Mouse (Mus musculus): ENCODE measurements around the gene Slc38a1.
"Not testable (repeated sequence)": the region's sequence is repeated elsewhere in the genome, so short reads cannot be mapped to it uniquely, and the experiment has no call there.

Slc38a1 gene

DNA sequence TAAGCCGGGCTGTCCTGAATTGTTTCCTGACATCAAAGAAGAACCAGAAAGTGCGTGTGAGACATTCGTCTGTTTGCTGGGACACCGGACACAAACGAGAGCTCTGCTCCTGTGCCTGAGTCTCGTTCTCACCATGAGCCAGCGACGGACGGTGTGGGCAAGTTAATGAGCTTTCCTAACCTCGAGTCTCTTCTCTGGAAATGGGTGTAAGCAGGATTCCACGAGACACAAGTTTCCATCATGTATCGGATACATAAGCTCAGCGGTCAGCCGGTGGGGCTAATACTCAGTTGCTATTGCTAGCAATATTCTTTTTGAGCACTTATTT is 15.5 kb upstream of the Slc38a1 start:
- DNase-seq (ENCODE audit: low spot score), result no peak

DNA sequence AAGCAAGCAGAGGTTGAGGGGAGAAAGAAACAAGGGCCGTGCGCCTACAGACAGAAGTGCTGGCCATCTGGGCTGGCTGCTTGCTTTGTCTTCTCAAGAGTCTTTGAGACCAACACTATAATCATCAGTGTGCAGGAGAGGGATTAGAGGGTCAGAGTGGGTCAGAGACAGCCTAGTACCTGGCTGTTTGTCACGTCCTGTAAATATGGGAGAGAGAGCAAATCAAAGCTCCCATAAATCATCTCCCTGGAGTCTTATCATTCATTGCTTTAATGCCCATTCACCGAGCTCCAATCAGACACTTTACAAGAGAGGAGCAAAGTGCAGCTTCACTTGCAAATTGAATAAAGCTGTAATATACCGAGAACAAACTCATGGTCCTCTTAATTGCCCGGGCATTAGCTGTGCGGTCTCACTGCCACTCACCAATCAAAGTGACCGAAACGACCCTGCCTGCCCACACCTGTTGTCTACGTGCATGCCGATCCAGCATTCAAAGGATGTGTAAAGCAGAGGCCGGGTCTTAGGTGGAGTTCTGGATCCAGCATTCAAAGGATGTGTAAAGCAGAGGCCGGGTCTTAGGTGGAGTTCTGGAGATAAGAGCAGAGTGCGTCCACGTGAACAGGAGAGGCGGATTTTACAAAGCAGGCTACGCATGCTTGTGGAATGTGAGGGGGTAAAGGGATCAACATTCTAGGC is 15.0 kb upstream of the Slc38a1 start:
- no peak for DNase-seq (ENCODE audit: low spot score)

DNA sequence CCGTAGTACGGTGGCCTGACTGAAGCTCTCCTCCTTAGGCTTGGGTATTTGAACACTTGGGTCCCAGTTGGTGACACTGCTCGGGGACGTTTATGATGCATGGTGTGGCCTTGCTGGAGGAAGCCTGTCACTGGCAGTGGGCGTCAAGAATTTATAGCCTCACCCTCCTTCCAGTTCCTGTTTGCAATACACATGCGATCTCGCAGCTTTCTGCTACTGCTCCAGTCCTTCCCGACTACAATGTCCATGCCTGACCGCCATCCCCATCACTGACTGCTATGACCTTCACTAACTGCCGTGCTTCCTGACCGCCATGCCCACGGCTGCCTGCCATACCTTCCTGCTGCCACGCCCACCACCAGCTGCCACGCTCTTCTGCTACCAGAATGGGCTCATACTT is 12.8 kb upstream of the Slc38a1 start:
- no peak for DNase-seq (ENCODE audit: low spot score)

DNA sequence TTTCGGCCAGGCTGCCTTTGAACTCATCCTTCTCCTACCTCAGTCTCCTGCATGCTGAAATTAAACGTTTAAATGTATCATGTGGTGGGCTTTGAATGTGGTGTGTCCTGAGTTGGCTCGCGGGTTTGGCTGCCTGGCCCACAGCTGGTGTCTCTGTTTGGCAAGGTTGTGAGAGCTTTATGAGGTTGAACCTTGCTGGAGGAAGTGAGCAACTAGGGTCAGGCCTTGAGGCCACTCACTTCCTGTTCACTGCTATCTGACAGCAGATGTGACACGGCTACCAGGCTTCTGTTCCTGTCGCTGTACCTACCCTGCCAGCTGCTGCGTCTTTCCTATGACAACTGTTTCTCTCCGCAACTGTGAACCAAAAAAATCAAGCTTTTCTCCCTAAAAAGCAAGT is 12.0 kb upstream of the Slc38a1 start:
- DNase-seq (ENCODE audit: low spot score), result no peak

DNA sequence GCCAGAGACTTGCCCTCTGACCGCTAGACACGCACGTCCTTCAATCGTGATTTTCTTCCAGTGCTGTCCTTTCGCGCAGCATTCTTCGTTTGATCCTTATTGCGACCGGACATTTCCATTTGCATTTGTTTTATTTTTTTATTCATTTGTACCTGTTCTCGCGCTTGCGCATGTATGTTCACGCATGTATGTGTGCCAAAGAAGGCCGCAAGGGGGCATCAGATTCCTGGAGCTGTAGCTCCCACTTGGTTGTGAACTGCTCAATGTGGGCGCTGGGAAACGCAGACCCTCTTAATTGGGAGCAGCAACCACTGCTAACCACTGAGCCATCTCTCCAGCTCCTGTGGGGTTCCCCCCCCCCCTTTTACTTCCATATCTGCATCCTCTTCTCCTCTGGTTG is 10.3 kb upstream of the Slc38a1 start:
- DNase-seq (ENCODE audit: low spot score), result no peak

DNA sequence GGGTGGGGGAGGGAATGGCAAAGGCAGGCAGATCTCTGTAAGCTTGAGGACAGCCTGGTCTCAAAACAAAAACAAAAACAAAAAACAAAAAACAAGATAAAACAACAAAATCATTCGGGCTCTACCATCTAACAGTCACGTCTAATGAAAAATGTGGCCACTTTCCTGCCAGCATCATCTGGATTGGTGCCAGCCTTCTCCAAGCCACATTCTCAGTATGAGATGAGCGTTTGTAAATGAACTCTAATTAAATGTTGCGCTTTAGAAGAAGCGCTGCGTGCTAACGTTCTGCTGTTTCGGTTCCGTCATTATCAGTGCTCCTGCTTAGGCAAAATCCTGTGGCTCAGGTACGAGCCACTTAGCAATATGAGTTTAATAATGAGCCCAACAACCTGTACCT is 9.8 kb upstream of the Slc38a1 start:
- DNase-seq (ENCODE audit: low spot score), result no peak

DNA sequence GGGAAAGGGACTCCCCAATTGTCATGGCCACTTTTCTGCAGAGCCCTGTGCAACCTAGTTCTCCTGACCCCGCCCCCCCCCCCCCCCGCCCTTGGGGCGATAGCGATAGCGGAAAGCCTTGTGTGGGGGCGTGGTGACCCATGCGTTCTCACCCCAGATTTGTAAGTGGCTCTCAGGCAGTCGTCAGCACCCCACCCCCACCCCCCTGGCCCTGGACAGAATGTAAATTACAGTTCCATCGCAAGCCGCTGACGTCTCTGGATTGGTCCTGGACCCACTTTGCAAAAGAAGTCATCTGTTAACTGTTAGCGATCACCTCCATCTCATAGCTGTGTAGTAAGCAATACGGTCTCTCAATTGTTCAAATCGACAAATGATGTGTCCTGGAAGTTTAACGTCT is 4.7 kb upstream of the Slc38a1 start:
- DNase-seq (ENCODE audit: low spot score), result no peak

DNA sequence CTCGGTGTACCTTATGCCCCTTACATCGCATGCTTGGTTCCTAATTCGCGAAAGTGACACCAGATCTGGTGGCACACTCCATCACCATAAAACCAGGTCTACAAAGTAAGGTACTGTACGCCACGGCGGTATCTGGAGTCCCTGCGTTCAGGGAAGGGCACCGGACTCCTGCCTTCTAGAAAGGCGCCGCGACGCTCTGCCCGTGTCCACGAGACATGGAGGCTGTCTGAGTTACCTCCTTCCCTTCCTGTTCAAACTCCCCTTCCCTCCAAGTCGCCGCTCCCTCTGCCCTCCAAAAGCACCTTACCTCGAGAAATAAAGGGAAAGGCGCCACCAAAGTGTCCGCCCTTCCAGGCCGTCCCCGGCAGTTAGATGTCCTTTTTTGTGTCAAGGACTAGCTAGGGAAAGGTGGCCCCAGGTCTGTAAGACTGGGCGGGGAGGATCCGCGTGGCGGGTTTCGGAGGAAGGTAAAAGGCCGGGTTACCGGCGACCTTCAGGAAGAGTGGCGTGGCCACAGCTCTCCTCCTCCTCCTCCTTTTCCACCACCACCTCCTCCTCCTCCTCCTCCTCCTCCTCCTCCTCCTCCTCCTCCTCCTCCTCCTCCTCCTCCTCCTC is 785 bp downstream of the Slc38a1 start:
- no peak for DNase-seq (ENCODE audit: low spot score)

DNA sequence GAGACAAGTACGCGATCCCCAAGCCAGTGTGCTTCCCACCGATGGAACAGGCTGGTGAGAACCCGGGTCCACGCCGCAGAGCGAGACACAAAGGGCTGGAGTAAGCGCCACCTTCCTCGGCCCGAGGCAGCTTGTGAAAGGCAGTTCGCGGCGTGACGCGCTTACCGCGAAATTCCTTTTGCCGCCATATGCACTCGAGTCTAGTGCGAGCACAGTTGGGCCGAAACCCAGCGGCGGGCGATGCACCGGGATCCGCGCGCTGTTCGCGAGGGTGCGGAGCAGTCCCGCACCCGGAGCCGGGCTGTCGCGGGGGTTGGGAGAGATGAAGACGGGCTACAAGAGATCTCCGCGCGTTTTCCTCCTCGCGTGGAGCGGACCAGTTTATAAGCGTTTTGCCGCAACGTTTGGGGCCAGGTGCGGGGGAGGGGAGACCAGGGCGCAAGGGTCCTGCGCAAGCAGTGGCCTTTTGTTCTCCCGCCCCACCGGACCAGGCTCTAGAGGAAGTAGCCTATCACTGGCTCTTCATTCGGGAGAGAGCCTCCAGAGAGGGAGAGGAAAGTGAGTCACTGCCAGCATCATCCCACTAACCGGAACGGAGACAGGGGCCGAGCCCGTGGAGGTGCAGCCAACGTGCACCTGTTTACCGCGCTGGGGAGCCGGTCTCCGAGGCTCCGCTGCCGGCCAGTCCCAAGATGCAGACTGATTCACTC is 1.4 kb downstream of the Slc38a1 start:
- DNase-seq (ENCODE audit: low spot score), result peak; percentile 31

DNA sequence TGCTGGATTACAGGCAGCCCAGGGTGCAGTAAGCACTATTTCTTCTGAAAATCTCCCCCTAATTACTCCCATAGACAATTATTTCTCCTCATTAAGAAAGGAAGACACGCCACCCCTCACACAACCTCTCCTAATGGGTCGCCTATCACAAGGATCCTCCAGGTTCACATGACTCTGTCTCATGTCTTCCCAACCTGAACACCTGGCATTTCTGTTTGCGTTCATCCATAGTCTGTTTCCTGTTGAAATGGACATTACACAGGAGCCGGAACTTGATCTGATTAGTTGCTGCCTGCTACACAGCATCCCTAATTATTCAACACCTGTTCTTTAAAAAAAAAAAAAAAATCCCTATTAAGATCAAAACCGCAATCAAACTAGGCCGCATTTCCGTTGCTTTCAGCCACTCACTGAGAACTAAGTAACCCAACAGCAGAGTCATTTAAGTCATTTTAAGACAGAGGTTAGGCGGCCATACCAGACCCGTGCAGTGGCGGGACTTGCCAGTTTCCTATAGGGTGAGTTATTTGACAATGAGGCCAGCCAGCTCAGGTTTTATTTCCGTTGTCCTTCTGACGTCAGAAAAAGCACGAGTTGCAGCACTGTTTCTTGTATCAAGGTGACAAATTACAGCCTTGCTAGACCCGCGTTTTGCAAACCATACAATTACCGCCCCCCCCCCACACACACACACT is 2.3 kb downstream of the Slc38a1 start:
- DNase-seq (ENCODE audit: low spot score), result no peak

DNA sequence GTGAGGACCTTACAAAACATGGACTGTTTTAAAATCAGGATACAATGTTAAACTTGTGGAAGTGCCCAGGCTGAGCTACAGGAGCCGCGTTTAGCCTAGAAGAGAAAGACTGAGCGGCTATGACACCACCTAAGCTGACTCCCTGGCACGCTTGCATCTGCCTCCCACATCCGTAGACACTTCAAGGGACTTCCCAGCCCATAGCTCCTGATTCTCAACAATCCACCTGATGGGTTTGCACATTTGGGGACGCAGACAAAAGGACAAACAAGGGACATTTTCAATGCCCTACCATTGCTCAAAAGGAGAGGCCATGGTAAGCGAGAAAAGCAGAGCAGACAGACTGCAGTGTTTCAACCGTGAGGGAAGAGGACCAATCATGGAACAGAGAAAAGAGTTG is 3.1 kb downstream of the Slc38a1 start:
- no peak for DNase-seq (ENCODE audit: low spot score)

DNA sequence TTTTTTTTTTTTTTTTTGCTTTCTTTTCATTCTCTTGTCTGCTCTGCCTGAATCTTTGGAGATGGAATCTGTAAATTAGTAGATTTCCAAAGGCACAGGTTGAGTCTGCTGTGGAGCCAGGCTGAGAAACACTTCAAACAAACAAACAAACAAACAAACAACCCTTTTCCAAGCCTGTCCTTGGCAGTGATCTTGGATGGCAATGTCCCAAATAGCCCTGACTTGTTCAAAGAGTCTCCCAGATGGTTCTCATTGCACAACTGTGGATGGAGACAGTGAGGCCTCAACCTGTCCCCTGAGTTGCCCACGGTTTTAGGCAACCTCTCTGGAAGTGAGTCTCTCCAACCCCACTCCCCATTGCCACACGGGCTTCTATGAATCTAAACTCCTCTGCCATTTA is 4.1 kb downstream of the Slc38a1 start:
- no peak for DNase-seq (ENCODE audit: low spot score)

DNA sequence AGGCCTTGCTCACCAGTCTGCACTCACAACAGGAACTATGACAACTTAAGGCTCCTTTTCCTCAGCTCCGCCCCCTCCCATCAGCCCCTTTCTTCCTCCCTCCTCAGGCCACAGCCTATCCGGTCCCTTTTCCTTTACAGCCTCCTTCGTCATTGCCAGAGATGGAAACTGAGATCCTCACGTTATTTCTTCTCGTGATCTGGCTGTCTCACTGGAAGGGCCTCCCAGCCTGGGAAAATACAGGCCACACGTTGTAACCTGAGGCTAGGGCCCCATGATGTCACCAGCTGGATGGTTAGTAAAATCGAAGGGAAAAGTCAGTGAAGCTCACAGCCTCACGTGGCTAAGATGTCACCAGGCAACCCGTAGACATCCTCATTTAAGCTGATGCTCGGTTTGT is 4.5 kb downstream of the Slc38a1 start:
- no peak for DNase-seq (ENCODE audit: low spot score)

DNA sequence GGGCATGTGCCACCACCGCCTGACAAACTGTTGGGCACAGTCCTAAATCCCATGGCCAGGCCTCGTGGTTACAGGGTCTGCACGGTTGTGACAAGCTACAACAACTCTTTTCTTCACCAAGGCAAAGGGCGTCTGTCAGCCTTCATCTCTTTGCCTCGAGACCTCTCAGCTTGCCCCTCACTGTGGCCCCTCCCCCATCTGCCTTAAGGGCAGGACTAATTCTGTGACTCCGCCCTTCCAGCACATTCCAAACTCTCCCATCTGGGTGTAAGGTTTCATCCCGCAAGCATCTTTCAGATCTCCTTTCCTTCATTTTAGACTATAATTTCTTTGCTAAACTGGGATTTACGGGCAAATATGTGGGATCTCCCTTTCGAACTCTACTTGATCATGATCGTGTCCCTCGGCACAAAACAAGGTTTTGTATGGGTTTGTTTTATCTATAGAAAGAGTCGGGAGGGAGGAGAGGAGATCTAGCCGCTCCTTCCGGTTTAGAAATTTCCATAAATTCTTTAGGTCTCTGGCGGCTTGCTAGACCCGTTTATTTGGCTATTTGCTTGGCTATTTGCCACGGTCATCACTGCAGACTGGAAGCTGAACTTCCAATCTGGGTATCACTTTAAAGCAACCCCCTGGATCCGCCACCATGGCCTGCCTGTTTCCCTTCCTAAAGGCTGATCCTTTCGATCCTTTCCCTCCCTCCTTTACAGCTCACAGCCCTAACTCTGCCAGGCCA is 7.9 kb downstream of the Slc38a1 start:
- DNase-seq (ENCODE audit: low spot score), result no peak

DNA sequence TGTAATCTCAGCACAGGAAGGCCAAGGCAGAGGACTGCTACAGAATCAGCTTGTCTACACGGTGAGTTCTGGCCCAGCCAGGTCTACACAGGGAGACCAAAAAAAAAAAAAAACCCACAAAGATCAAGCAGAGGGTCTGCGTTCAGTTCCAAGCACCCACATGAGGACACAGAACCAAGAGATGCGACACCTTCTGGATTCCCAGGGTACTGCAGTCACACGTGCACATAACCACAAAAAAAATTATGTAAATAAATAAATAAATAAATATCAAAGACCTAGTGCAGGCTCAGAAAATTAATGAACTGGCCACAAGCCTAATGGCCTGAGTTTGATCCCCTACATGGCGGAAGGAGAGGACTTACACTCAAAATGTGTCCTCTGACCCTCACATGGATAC is 10.5 kb downstream of the Slc38a1 start:
- no peak for DNase-seq (ENCODE audit: low spot score)

DNA sequence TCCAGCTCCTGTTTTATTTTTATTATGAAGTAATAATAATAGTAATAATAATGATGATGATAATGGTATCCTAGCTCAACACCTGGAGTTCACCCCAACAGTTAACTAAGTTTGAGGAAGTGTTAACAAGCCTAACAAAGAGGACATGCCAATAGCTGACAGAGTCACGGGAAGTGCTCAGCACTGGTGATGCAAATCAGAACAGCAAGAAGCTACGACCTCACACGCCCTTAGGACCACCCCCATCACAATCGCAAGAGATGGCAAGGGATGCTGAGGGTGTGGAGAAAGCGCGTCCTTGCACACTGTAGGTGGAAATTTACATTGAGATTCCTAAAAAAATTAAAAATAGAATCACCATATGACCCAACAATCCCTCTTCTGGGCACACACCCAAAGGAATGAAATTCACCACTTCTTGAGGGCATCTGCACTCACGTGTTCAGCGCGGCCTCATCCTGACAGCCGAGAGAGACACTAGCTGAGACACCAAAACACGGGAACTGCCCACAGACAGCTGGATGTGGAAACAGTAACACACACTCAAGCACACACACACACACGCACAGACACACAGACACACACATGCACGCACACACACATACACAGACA is 11.5 kb downstream of the Slc38a1 start:
- DNase-seq (ENCODE audit: low spot score), result no peak

DNA sequence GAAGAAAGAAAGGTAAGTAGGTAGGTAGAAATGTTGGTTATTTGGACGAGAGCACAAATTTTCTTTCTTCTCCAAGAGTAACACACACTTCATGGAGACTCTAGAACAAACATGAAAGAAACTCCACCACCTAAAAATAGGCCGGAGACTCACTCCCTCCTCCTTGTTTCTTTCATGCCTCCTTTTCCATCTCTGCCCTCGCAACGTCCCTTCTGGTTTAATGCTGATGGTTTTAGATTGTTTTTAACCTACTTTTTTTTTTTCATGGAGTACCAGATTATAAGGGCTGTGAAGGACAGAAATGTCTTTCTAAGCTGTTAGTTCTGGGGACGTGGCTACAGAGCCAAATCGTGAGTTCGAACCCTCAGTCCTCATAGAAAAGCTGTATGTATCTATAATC is 14.5 kb downstream of the Slc38a1 start:
- DNase-seq (ENCODE audit: low spot score), result no peak

DNA sequence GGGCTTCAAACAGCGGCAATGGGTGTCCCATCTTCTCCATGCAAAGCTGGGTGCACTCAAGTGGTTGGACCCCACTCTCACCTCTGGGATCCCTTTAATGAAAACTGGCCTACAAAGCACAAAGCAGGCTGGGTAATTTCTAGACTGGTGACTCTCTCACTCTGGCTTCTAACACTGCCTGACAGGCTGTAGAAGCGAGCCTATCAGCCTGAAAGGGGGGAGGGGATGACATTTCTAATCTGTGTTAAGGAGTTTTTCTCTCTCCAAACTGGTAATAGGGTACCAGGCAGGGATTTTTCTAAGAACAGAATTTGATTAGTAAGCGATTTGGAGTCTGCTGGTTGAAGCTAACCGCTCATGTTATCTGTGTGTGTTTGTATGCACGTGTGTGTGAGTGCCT is 15.8 kb downstream of the Slc38a1 start:
- DNase-seq (ENCODE audit: low spot score), result no peak

DNA sequence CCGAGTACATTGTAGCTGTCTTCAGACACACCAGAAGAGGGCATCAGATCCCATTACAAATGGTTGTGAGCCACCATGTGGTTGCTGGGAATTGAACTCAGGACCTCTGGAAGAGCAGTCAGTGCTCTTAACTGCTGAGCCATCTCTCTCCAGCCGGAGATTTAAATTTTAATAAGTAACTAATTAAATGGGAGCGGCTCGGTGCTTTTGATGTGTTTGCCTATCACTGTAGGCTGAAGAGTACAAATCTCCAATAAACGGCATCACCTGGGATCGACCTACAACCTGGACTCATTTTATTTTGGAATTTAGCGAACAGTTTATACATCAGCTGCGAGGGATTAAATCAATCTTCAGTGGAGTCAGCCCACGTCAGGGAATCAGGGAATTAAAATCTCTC is 17.7 kb downstream of the Slc38a1 start:
- DNase-seq (ENCODE audit: low spot score), result not testable (repeated sequence)

DNA sequence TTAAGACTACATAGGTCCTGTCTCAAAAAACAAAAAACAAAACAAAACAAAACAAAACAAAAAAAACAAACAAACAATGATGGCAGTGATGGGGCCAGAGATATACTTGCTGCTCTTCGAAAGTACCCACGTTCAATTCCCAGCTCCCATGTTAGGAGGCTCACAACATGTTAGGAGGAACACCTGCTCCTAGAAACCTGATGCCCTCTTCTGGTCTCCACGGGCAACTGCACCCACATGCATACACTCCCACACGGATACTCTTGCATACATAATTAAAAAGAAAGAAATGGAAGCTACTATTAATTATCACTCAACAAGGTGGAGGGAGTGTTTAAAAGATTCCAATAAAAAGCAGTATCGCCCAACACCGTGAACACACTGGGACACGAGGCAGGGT is 20.3 kb downstream of the Slc38a1 start:
- DNase-seq (ENCODE audit: low spot score), result no peak

DNA sequence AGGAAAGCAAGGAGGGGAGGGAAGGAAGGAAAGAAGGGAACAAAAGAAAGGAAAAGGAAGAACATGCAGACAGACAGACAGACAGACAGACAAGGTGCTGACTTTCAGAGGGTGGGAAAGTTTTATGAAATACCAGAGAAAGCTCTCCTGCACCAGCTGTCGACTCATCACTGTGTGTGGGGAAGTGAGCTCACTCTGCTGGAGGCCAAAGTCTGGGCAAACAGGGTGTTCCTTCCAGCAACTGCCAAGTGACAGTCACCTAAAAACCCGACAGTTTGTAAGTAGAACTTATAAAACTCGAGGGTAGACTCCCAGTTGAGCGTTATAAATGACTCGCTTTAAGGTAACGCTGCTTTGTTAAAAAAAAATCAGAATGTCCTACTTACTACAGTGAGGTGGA is 21.0 kb downstream of the Slc38a1 start:
- DNase-seq (ENCODE audit: low spot score), result no peak

DNA sequence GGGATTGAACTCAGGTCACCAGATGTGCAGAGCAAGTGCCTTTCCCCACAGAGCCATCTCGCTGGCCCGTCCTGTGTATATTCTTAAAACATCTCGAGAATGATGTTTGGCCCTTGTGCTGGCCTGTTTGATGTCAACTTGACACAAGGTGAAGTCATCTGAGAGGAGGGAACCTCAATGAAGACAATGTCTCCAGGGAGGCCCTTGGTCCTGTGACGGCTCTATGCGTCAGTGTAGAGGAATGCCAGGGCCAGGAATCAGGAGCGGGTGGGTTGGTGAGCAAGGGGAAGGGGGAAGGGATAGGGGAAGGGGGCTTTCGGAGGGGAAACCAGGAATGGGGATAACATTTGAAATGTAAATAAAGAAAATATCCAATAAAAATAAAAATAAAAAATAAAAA is 25.2 kb downstream of the Slc38a1 start:
- DNase-seq (ENCODE audit: low spot score), result no peak

Measured in testis, postnatal 14 days (tissue).